Mouse (Mus musculus): ENCODE data around the gene Pex5l. TPM values are rescaled to one million over a fixed set of nuclear protein-coding genes. Genes with fewer than 3 reads are reported as not detected.

Pex5l gene
- total RNA-seq (2014; rRNA removed) = 21.6 and 30.5 TPM in 2 replicates
- 3.7 and 4.3 TPM in 2 replicates for polyA plus RNA-seq (2015; fragmentation: Nextera tagmentation; extraction: Ambion mirVana)

DNA sequence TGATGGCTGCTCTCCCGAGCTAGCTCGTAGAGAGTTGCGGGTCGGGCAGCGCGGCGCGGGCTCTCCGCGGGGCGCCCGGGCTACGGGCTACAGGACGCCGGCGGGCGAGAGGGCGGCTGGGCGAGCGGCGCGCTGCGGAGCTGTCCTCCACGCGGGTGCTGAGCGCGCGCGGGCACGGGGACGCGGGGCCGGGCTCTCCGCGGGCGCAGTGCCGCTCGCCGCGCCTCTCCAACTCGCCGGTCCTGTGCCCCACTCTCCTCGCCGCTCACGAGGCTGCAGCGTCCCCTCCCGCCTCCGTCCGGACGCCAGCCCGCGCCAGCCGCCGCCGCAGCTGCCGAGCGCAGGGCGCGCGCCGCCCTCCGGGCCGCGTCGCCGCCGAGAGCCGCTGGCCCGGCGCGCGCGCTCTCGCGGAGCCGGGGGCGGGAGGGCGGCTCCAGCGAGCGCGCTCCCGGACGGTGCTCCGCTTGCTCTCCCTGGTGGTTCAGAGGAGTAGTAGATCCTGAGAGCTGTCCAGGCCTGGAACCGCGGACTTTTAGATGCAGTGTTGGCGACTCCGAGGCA is at the start of gene Pex5l:
TSS of gene Pex5l (minus strand) at position 347 of the 561 bp plus-strand sequence.
- Histone ChIP-seq H3K9me3 (ENCODE audit: low read length) (no peaks in the 10 kb centered on the region), H3K4me3 (ENCODE audit: low read depth, low read length) (peak within 1 kb of the TSS; percentile 83), H3K4me2 (ENCODE audit: low read depth, low read length, poor library complexity, severe bottlenecking) (peak within 1 kb of the TSS; percentile 86), H3K27me3 (ENCODE audit: insufficient read depth, low read length) (0 out of 2 replicates have a peak, but pooled peaks cover 4% of the 10 kb centered on the region), H3K36me3 (ENCODE audit: insufficient read depth, low read length) (no peaks in the 10 kb centered on the region), H3K27ac (ENCODE audit: low read depth, low read length) (peak within 1 kb of the TSS; percentile 55; the same call in 1 of the 2 replicates), H3K9ac (replicated peaks; ENCODE audit: low read length, poor library complexity, severe bottlenecking) (peak within 1 kb of the TSS; percentile 64), H3K4me1 (ENCODE audit: insufficient read depth, low read length) (no peaks in the 10 kb centered on the region)
- TF ChIP-seq CTCF (IDR thresholded peaks at IDR 0.05) = peak; percentile 68
- ATAC-seq (ENCODE audit: low FRiP score) (peak; percentile 93), DNase-seq (ENCODE audit: low spot score) (peak; percentile 88)
- under 1% methylated on average over 75 of the region's 88 CpGs for WGBS

DNA sequence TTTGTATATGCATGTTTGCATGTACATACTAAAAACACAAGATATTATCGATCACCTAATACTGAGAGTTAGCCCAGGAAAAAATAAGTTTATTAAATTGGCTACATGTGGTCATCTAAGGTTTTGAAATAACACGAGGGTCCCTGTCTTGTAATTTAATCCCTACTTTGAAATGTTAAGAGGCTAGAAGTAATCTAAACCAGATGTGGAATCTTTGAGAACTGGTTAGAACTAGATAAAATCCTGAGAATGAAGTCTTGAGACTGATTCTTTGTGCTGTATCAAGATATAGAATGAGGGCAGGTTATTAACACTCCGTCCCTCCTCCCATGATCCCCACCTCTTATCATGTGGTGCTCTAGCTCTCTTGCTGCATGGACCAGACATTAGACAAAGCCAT is 22.1 kb upstream of the Pex5l start:
- Histone ChIP-seq H3K4me1 (ENCODE audit: insufficient read depth, low read length) (no peaks in the 10 kb centered on the region), H3K27me3 (ENCODE audit: insufficient read depth, low read length) (no peaks in the 10 kb centered on the region), H3K36me3 (ENCODE audit: insufficient read depth, low read length) (no peaks in the 10 kb centered on the region), H3K4me2 (ENCODE audit: low read depth, low read length, poor library complexity, severe bottlenecking) (no peak overlapping the region), H3K9ac (replicated peaks; ENCODE audit: low read length, poor library complexity, severe bottlenecking) (no peak overlapping the region), H3K4me3 (ENCODE audit: low read depth, low read length) (no peak overlapping the region), H3K27ac (ENCODE audit: low read depth, low read length) (no peak overlapping the region), H3K9me3 (ENCODE audit: low read length) (no peaks in the 10 kb centered on the region)
- ATAC-seq (ENCODE audit: low FRiP score) = no peak
- DNase-seq (ENCODE audit: low spot score) = no peak
- TF ChIP-seq CTCF (IDR thresholded peaks at IDR 0.05) = no peak
- WGBS = 78% methylated on average over 3 of the region's 3 CpGs

- Histone ChIP-seq H3K27ac (ENCODE audit: low read depth, low read length) (no peak overlapping the region), H3K36me3 (ENCODE audit: insufficient read depth, low read length) (no peaks in the 10 kb centered on the region), H3K4me2 (ENCODE audit: low read depth, low read length, poor library complexity, severe bottlenecking) (no peak overlapping the region), H3K4me1 (ENCODE audit: insufficient read depth, low read length) (no peaks in the 10 kb centered on the region), H3K9me3 (ENCODE audit: low read length) (no peaks in the 10 kb centered on the region), H3K4me3 (ENCODE audit: low read depth, low read length) (no peak overlapping the region), H3K9ac (replicated peaks; ENCODE audit: low read length, poor library complexity, severe bottlenecking) (no peak overlapping the region), H3K27me3 (ENCODE audit: insufficient read depth, low read length) (no peaks in the 10 kb centered on the region)
- ATAC-seq (ENCODE audit: low FRiP score) (no peak), DNase-seq (ENCODE audit: low spot score) (no peak)
- peak; percentile 57 for TF ChIP-seq CTCF (IDR thresholded peaks at IDR 0.05)
Measured at GRCm38 (mm10) chr3:33163821-33164220, 20.8 kb upstream of the Pex5l start.

GRCm38 (mm10) chr3:33143592-33143991 is 545 bp upstream of the Pex5l start:
- no peaks in the 10 kb centered on the region for H3K36me3 ChIP-seq (ENCODE audit: insufficient read depth, low read length)
- TF ChIP-seq CTCF (IDR thresholded peaks at IDR 0.05) = no peak
- H3K4me1 ChIP-seq (ENCODE audit: insufficient read depth, low read length) = no peaks in the 10 kb centered on the region
- ATAC-seq (ENCODE audit: low FRiP score) (no peak), DNase-seq (ENCODE audit: low spot score) (no peak)
- H3K4me3 ChIP-seq (ENCODE audit: low read depth, low read length) = peak overlapping the region; percentile 83; the same call in 1 of the 2 replicates
- H3K27ac ChIP-seq (ENCODE audit: low read depth, low read length) = no peak overlapping the region
- WGBS = 79% methylated on average over 7 of the region's 7 CpGs
- H3K9me3 ChIP-seq (ENCODE audit: low read length) = no peaks in the 10 kb centered on the region
- peak overlapping the region; percentile 86 for H3K4me2 ChIP-seq (ENCODE audit: low read depth, low read length, poor library complexity, severe bottlenecking)
- H3K9ac ChIP-seq (replicated peaks; ENCODE audit: low read length, poor library complexity, severe bottlenecking) = no peak overlapping the region
- H3K27me3 ChIP-seq (ENCODE audit: insufficient read depth, low read length) = 0 out of 2 replicates have a peak, but pooled peaks cover 4% of the 10 kb centered on the region

DNA sequence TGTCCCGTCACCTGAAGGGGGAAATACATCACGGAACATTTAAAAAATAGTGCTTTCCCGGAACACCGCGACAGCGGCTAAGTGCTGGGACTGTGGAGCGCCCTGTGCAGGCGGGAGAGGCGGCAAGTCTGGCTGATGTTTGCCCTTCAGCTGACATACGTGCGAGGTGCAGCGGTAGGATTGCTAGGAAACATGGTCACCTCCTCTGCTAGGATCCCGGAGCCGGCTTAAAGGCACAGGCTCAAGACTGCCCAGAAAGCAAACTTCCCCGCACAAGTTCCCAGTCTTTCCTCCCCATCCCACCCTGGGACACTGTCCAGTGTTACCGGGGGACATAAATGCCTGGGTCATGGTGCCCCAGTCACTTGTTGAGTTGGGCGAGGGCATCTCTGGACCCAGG is 649 bp downstream of the Pex5l start:
- peak overlapping the region; percentile 83 for H3K4me3 ChIP-seq (ENCODE audit: low read depth, low read length)
- H3K9me3 ChIP-seq (ENCODE audit: low read length) = no peaks in the 10 kb centered on the region
- H3K27ac ChIP-seq (ENCODE audit: low read depth, low read length) = no peak overlapping the region
- peak overlapping the region; percentile 64 for H3K9ac ChIP-seq (replicated peaks; ENCODE audit: low read length, poor library complexity, severe bottlenecking)
- H3K4me2 ChIP-seq (ENCODE audit: low read depth, low read length, poor library complexity, severe bottlenecking) = peak overlapping the region; percentile 86
- 0 out of 2 replicates have a peak, but pooled peaks cover 4% of the 10 kb centered on the region for H3K27me3 ChIP-seq (ENCODE audit: insufficient read depth, low read length)
- no peaks in the 10 kb centered on the region for H3K36me3 ChIP-seq (ENCODE audit: insufficient read depth, low read length)
- ATAC-seq (ENCODE audit: low FRiP score) = peak; percentile 42
- no peak for TF ChIP-seq CTCF (IDR thresholded peaks at IDR 0.05)
- peak; percentile 30 for DNase-seq (ENCODE audit: low spot score)
- WGBS = 1% methylated on average over 17 of the region's 17 CpGs
- H3K4me1 ChIP-seq (ENCODE audit: insufficient read depth, low read length) = no peaks in the 10 kb centered on the region

DNA sequence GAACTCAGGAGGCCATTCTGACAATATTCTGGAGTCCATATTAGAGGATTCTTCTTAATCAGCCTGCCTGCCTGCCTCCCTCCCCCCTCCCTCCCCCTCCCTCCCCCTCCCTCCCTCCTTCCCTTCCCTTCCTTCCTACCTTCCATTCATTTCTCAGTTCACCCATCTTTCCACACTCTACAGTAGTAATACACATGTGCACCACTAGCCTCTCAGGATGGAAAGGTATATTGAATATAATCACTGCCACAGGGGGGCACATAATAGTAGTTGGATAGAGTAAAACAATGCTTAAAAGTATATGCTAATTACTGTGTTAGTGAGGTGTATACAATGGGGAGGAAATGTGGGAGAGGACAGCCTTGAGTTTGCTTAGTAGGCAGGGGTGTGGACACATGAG is 13.1 kb downstream of the Pex5l start:
- TF ChIP-seq CTCF (IDR thresholded peaks at IDR 0.05) = no peak

More for the DNA sequence above, 13.1 kb downstream of the Pex5l start:
- no peak for ATAC-seq (ENCODE audit: low FRiP score)
- Histone ChIP-seq H3K4me2 (ENCODE audit: low read depth, low read length, poor library complexity, severe bottlenecking) (no peak overlapping the region), H3K9ac (replicated peaks; ENCODE audit: low read length, poor library complexity, severe bottlenecking) (no peak overlapping the region), H3K27ac (ENCODE audit: low read depth, low read length) (no peak overlapping the region), H3K27me3 (ENCODE audit: insufficient read depth, low read length) (no peaks in the 10 kb centered on the region), H3K36me3 (ENCODE audit: insufficient read depth, low read length) (no peaks in the 10 kb centered on the region), H3K4me1 (ENCODE audit: insufficient read depth, low read length) (no peaks in the 10 kb centered on the region), H3K4me3 (ENCODE audit: low read depth, low read length) (no peak overlapping the region), H3K9me3 (ENCODE audit: low read length) (no peaks in the 10 kb centered on the region)
- no peak for DNase-seq (ENCODE audit: low spot score)
